Mouse (Mus musculus) midbrain, embryonic 10.5 days (tissue): ENCODE measurements around the gene Gm49318. TPM values are rescaled to one million over a fixed set of nuclear protein-coding genes. Genes with fewer than 3 reads are reported as not detected.

Experiments
- DNase-seq: peaks from one replicate; pipeline ENCODE4 v3.0.0-alpha.2; 2017; ENCODE audit warnings: low spot score
- H3K27ac ChIP-seq: fragments of 300-500 bp; sonication (generic); replicated peaks from 2 replicates; pipeline ENCODE4 v1.5.1; 2016; ENCODE audit warnings: mild to moderate bottlenecking
- H3K27me3 ChIP-seq: fragments of 300-500 bp; sonication (generic); 2 replicates; pipeline ENCODE4 v1.6.1; 2016; ENCODE audit warnings: low read depth, mild to moderate bottlenecking; ENCODE audit not compliant: poor library complexity, severe bottlenecking
- H3K36me3 ChIP-seq: fragments of 300-500 bp; sonication (generic); 2 replicates; pipeline ENCODE4 v1.6.1; 2016; ENCODE audit warnings: mild to moderate bottlenecking, moderate library complexity
- H3K4me1 ChIP-seq: fragments of 300-500 bp; sonication (generic); 2 replicates; pipeline ENCODE4 v1.6.1; 2016
- H3K4me3 ChIP-seq: fragments of 300-500 bp; sonication (generic); 2 replicates; pipeline ENCODE4 v1.5.1; 2016; ENCODE audit warnings: mild to moderate bottlenecking, moderate library complexity
- H3K9me3 ChIP-seq: fragments of 300-500 bp; sonication (generic); replicated peaks from 2 replicates; pipeline ENCODE4 v1.6.1; 2016; ENCODE audit warnings: mild to moderate bottlenecking
- WGBS: fragments of 180-500 bp; shearing (Covaris S2); methylation state at CpG from one replicate; pipeline ENCODE4 v1.1.7; 2016; 5-methylcytosine and 5-hydroxymethylcytosine counted together
- polyA plus RNA-seq: library from polyadenylated mRNA; unstranded; fragments of >200 nt; fragmentation: Nextera tagmentation; extraction: Ambion mirVana; gene quantifications from 2 replicates; pipeline ENCODE4 v1.2.1, GENCODE M21; 2016

Gene Gm49318
- polyA plus RNA-seq, 1 experiment from 2014 or later: not detected

GRCm38 (mm10) chr9:22049315-22049714 is 21.7 kb downstream of the Gm49318 start:
- 65% methylated on average over 11 of the region's 11 CpGs for WGBS
- Histone ChIP-seq H3K9me3 (no peaks in the 10 kb centered on the region), H3K4me3 (peak overlapping the region; percentile 83), H3K27ac (peak overlapping the region; percentile 92), H3K4me1 (peaks cover 56% of the 10 kb centered on the region), H3K27me3 (peaks cover 58% of the 10 kb centered on the region), H3K36me3 (no peaks in the 10 kb centered on the region; the same call in 1 of the 2 replicates)
- DNase-seq: no peak

DNA sequence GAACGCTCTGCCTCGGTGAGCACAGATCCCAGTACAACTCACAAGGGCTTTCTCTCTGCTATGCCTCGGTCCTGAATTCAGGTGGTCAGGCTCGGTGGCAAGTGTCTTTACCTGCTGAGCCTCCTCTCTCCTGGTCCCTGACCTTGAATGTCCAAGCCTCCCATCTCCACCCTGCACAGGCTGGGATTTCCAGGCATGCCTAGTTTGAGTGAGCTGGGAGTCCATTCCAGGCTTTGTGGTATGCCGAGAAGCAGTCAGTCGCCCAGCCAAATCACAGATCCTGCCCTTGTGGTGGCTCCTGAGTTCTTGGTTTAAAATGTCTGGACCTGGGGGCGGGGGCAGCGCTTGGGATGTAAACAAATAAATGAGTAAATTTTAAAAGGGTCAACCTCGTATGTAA is 23.7 kb downstream of the Gm49318 start:
- Histone ChIP-seq H3K4me1 (peaks cover 54% of the 10 kb centered on the region), H3K36me3 (no peaks in the 10 kb centered on the region; the same call in 1 of the 2 replicates), H3K9me3 (no peaks in the 10 kb centered on the region), H3K27ac (no peak overlapping the region), H3K27me3 (peaks cover 38% of the 10 kb centered on the region), H3K4me3 (no peak overlapping the region)
- 67% methylated on average over 9 of the region's 9 CpGs for WGBS
- no peak for DNase-seq

DNA sequence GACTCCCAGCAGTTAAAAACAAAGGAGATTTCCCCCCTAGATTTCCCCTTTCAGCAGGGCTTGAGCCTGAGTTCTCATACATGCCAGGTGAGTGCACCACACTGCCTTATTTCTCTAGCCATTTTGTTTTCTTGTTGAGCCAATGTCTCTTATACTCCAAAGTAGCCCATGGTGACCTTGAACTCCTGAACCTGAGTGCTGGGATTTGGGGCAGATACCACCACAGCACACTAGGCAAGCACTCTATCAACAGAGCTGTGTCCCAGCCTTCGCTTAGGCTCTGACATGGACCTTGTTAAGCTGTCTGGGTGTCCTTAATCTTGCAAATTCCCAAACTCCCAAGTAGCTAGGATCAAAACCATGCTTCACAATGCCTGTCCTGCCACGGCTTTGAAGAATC is 29.2 kb downstream of the Gm49318 start:
- Histone ChIP-seq H3K36me3 (peaks cover 10% of the 10 kb centered on the region), H3K9me3 (no peaks in the 10 kb centered on the region; the same call in 1 of the 2 replicates), H3K27ac (no peak overlapping the region), H3K4me1 (no peaks in the 10 kb centered on the region), H3K27me3 (no peaks in the 10 kb centered on the region), H3K4me3 (no peak overlapping the region)
- DNase-seq: no peak
- WGBS: 78% methylated on average over 2 of the region's 2 CpGs

DNA sequence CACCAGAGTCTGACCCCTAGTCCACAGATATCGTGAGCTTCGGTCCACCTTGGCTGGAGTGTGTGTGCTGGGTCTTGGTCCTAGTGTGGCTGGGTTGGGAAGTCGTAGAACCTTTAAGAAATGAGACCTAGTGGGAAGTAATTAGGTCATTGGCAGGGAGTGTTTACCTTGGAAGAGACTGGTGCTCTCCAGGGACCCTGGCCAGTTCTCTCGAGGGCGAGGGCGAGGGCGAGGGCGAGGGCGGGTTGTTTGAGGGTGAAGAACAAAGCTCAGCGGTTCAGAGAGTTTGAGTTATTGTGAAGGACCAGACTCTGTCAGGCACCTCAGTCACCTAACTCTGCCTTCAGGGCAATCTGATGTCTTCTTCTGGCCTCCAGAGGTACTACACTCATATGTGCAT is 33.2 kb downstream of the Gm49318 start:
- WGBS: 88% methylated on average over 10 of the region's 10 CpGs
- Histone ChIP-seq H3K9me3 (no peaks in the 10 kb centered on the region; the same call in 1 of the 2 replicates), H3K27ac (no peak overlapping the region), H3K36me3 (peaks cover 48% of the 10 kb centered on the region), H3K27me3 (no peaks in the 10 kb centered on the region), H3K4me3 (no peak overlapping the region), H3K4me1 (peaks cover 21% of the 10 kb centered on the region)
- no peak for DNase-seq

DNA sequence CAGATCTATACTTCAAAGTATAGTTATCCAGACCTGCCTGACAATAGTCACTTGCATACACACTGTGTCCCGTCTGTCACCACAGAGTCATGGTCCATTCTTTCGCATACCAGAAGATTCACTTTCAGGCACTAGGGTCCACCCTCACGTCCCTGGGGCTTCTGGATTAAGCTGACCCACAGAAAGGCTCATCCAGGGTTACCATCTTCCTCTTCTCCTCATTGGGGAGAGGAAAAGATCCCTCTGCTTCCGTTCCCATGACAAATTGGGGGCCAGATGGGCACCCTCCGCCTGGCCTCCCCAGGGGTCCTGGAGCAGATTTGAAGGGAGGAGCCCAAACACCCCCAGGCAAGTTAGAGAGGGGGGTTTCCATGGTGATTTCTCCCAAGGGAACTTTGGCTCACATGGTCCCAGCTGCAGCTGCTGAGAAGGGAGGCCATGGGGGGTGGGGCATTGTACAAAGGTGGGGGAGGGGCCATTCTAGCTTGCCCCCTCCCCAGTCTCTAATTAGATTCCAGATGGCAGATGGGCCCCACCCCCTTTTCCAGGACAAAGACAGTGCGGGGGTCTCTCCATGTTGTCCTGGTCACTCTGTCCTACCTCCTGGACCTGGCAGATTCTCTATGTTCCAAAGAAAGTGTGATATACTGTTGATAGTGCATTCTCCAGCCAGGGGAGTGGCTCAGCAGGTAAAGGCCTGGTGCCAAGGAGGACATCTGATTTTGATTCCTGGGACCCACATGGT is 35.6 kb downstream of the Gm49318 start:
- H3K36me3 ChIP-seq: peaks cover 69% of the 10 kb centered on the region

GRCm38 (mm10) chr9:22030386-22030785 is 40.7 kb downstream of the Gm49318 start:
- H3K27me3 ChIP-seq: no peaks in the 10 kb centered on the region
- peaks cover 47% of the 10 kb centered on the region for H3K4me1 ChIP-seq
- no peaks in the 10 kb centered on the region for H3K9me3 ChIP-seq
- no peak for DNase-seq
- H3K27ac ChIP-seq: no peak overlapping the region
- peaks cover 84% of the 10 kb centered on the region for H3K36me3 ChIP-seq
- no peak overlapping the region for H3K4me3 ChIP-seq
- WGBS: 95% methylated on average over 9 of the region's 9 CpGs

More for the DNA sequence above, 35.6 kb downstream of the Gm49318 start:
- no peaks in the 10 kb centered on the region for H3K27me3 ChIP-seq
- peak overlapping the region; percentile 82 for H3K27ac ChIP-seq
- DNase-seq: peak; percentile 39
- no peak overlapping the region for H3K4me3 ChIP-seq
- peaks cover 21% of the 10 kb centered on the region for H3K4me1 ChIP-seq
- 53% methylated on average over 6 of the region's 6 CpGs for WGBS
- no peaks in the 10 kb centered on the region; the same call in 1 of the 2 replicates for H3K9me3 ChIP-seq

DNA sequence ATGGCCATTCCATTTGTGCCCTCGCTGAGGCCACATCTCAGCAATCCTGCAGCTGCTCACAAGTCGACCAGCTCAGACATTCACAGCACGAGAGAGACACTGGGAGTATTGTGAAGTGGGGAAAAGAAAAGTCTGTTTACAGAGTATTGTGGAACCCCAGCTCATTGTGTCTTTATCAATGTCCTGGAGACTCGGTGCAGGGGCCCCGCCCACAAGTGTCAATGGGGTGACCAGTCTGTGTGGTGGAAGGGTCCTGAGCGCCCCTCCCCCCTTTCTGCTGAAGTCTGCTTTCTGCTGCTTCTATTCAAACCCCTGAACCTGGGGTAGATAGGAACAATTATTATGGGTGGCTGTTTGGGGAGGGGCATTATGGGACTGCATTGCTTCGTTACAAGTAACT is 42.6 kb downstream of the Gm49318 start:
- Histone ChIP-seq H3K4me1 (peaks cover 56% of the 10 kb centered on the region), H3K27ac (peak overlapping the region; percentile 81), H3K9me3 (no peaks in the 10 kb centered on the region), H3K27me3 (no peaks in the 10 kb centered on the region), H3K36me3 (peaks cover 85% of the 10 kb centered on the region), H3K4me3 (peak overlapping the region; percentile 27; the same call in 1 of the 2 replicates)
- peak; percentile 53 for DNase-seq
- 35% methylated on average over 7 of the region's 7 CpGs for WGBS

DNA sequence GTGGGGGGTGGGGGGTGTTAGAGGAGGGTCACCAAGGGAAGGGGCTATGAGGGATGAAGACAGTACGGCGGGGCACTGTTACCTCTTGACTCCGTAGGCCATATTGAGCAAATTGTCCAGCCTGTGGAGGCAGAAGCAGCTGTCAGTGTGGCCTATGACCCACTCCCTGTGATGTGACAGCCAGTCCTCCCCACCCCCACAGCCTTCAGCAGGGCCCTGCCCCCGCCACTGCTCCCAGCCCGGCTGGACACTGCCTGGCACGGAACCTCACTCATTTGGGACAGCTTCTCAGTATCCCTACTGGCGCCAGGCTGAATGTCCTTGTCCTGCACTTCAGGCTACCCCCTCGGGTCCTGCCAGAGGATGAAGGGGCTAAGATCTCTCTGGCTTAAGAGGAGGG is 46.5 kb downstream of the Gm49318 start:
- Histone ChIP-seq H3K36me3 (peaks cover 68% of the 10 kb centered on the region), H3K4me1 (peaks cover 56% of the 10 kb centered on the region), H3K27ac (peak overlapping the region; percentile 56), H3K4me3 (no peak overlapping the region), H3K9me3 (no peaks in the 10 kb centered on the region), H3K27me3 (no peaks in the 10 kb centered on the region)
- peak; percentile 36 for DNase-seq
- WGBS: 47% methylated on average over 8 of the region's 8 CpGs

DNA sequence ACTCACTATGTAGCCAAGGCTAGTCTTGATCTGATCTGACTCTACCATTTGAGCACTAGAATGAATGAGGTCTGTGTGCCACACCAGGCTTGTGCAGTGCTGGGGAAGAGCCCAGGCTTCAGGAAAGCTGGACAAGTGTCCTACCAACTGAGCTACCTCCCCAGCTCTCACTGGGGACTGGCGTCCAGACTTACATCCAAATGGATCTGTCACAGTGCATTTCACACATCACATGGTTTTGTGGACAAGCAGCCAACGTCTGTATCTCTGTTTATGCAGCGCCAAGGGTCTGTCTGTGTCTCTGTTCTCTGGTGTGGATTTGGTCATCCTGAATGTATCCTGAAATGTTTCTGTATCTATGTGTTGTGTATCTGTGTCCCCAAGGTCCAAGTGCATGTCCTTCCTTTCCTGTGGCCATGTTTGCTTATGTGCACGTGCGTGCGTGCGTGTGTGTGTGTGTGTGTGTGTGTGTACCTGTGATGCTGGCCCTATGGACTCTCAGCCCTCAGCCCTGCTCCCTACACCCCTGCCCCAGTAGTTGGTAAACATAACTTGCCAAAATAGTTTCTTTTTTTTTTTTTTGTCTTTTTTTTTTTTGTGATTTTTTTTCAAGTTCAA is 53.7 kb downstream of the Gm49318 start:
- no peak for DNase-seq
- Histone ChIP-seq H3K4me3 (no peak overlapping the region), H3K27me3 (no peaks in the 10 kb centered on the region), H3K36me3 (peaks cover 71% of the 10 kb centered on the region), H3K4me1 (peaks cover 25% of the 10 kb centered on the region), H3K27ac (no peak overlapping the region), H3K9me3 (no peaks in the 10 kb centered on the region)
- WGBS: 88% methylated on average over 7 of the region's 7 CpGs

- no peak for DNase-seq
- WGBS: 79% methylated on average over 10 of the region's 10 CpGs
- no peaks in the 10 kb centered on the region for H3K9me3 ChIP-seq
- peaks cover 78% of the 10 kb centered on the region for H3K36me3 ChIP-seq
- H3K27ac ChIP-seq: no peak overlapping the region
- peaks cover 27% of the 10 kb centered on the region for H3K4me1 ChIP-seq
- no peaks in the 10 kb centered on the region for H3K27me3 ChIP-seq
- H3K4me3 ChIP-seq: no peak overlapping the region
These were observed 54.8 kb downstream of the Gm49318 start for GRCm38 (mm10) chr9:22016245-22016644.

DNA sequence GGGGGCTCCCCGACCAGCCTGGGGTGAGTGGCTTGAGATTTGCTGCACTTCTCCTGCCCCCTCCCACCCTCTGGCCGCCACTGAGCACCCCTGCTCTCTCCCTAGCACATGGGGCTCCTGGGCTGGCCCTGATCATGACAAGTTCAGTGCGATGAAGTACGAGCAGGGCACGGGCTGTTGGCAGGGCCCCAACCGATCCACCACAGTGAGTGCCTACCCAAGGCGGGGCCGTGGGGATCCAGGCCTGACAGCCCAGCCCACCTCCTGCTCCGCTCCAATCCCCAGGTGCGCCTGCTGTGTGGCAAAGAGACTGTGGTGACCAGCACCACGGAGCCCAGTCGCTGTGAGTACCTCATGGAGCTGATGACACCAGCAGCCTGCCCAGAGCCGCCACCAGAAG is 58.3 kb downstream of the Gm49318 start:
- peaks cover 90% of the 10 kb centered on the region for H3K36me3 ChIP-seq
- peaks cover 18% of the 10 kb centered on the region for H3K4me1 ChIP-seq
- no peaks in the 10 kb centered on the region for H3K9me3 ChIP-seq
- no peak overlapping the region for H3K4me3 ChIP-seq
- H3K27me3 ChIP-seq: no peaks in the 10 kb centered on the region
- WGBS: 93% methylated on average over 13 of the region's 13 CpGs
- no peak for DNase-seq
- no peak overlapping the region for H3K27ac ChIP-seq

DNA sequence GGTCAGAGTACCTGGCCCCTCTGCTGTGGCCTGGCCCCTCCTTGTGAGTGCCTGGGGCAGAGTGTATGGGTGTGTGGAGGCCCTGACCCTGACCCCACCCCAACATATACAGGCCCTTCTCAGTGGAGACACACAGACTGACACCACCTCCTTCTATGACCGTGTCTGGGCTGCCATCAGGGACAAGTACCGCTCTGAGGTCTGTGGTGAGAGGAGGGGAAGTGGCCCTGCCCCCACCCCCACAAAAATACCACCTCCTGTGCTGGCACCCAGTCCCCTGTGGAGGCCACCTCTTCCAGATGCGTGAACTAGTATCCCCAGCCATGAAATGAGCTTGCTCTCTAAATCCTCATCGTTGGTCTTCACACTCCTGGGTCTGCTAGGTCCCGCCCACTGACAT is 60.0 kb downstream of the Gm49318 start:
- 93% methylated on average over 5 of the region's 5 CpGs for WGBS
- H3K27ac ChIP-seq: no peak overlapping the region

GRCm38 (mm10) chr9:22004546-22004945 is 66.5 kb downstream of the Gm49318 start:
- peaks cover 59% of the 10 kb centered on the region for H3K36me3 ChIP-seq
- no peak overlapping the region for H3K27ac ChIP-seq
- peaks cover 31% of the 10 kb centered on the region for H3K4me1 ChIP-seq
- 94% methylated on average over 12 of the region's 12 CpGs for WGBS
- no peaks in the 10 kb centered on the region for H3K9me3 ChIP-seq
- peak overlapping the region; percentile 71 for H3K4me3 ChIP-seq
- DNase-seq: no peak
- no peaks in the 10 kb centered on the region for H3K27me3 ChIP-seq

More for the DNA sequence above, 60.0 kb downstream of the Gm49318 start:
- no peak for DNase-seq
- Histone ChIP-seq H3K9me3 (no peaks in the 10 kb centered on the region), H3K4me3 (no peak overlapping the region), H3K4me1 (peaks cover 7% of the 10 kb centered on the region), H3K27me3 (no peaks in the 10 kb centered on the region), H3K36me3 (peaks cover 94% of the 10 kb centered on the region)
